Mouse (Mus musculus): ENCODE results near the gene Sik3.

- TF ChIP-seq EP300 (IDR thresholded peaks at IDR 0.05; ENCODE audit: low read depth) (no peak), CTCF (IDR thresholded peaks at IDR 0.05; ENCODE audit: low read depth) (no peak)
Measured at GRCm38 (mm10) chr9:46172953-46173352, 160.3 kb downstream of the Sik3 start.

Measured in liver, postnatal 0 days (tissue).